Mouse (Mus musculus) neural tube, embryonic 13.5 days (tissue): Measurements from ENCODE around the gene Cngb1. TPM values are rescaled to one million over a fixed set of nuclear protein-coding genes. Genes with fewer than 3 reads are reported as not detected.

Source experiments
- ATAC-seq: fragments of 200-750 bp; cut with Nextera tagmentation; 2 replicates; pipeline ENCODE4 v1.8.0; 2017; ENCODE audit warnings: low read depth, mild to moderate bottlenecking, moderate TSS enrichment, moderate library complexity
- H3K27ac ChIP-seq: fragments of 300-500 bp; sonication (generic); replicated peaks from 2 replicates; pipeline ENCODE4 v1.5.1; 2015; ENCODE audit warnings: moderate library complexity, mild to moderate bottlenecking, inconsistent platforms
- H3K27me3 ChIP-seq: fragments of 300-500 bp; sonication (generic); 2 replicates; pipeline ENCODE4 v1.6.1; 2015; ENCODE audit warnings: mild to moderate bottlenecking, inconsistent platforms
- H3K36me3 ChIP-seq: fragments of 300-500 bp; sonication (generic); 2 replicates; pipeline ENCODE4 v1.6.1; 2015; ENCODE audit warnings: mild to moderate bottlenecking, inconsistent platforms
- H3K4me1 ChIP-seq: fragments of 300-500 bp; sonication (generic); replicated peaks from 2 replicates; pipeline ENCODE4 v1.6.1; 2015; ENCODE audit warnings: inconsistent platforms
- H3K4me2 ChIP-seq: fragments of 300-500 bp; sonication (generic); 2 replicates; pipeline ENCODE4 v1.6.1; 2015; ENCODE audit warnings: inconsistent platforms, mild to moderate bottlenecking, moderate library complexity
- H3K4me3 ChIP-seq: fragments of 300-500 bp; sonication (generic); 2 replicates; pipeline ENCODE4 v1.5.1; 2015; ENCODE audit warnings: mild to moderate bottlenecking, inconsistent platforms
- H3K9ac ChIP-seq: fragments of 300-500 bp; sonication (generic); 2 replicates; pipeline ENCODE4 v1.6.1; 2015; ENCODE audit warnings: moderate library complexity, mild to moderate bottlenecking, inconsistent platforms
- H3K9me3 ChIP-seq: fragments of 300-500 bp; sonication (generic); 2 replicates; pipeline ENCODE4 v1.6.1; 2016; ENCODE audit warnings: inconsistent platforms
- whole genome bisulfite sequencing: fragments of 180-500 bp; shearing (Covaris S2); methylation state at CpG from one replicate; pipeline ENCODE4 v1.1.7; 2015; 5-methylcytosine and 5-hydroxymethylcytosine counted together
- polyA plus RNA-seq: library from polyadenylated mRNA; unstranded; fragments of >200 nt; fragmentation: Nextera tagmentation; extraction: Ambion mirVana; gene quantifications from 2 replicates; pipeline ENCODE4 v1.2.1, GENCODE M21; 2015

Cngb1 gene
- polyA plus RNA-seq, result 0.39 and 0.82 TPM in 2 replicates

GRCm38 (mm10) chr8:95306431-95306830 is at the start of gene Cngb1:
Gene Cngb1 (minus strand): TSS chr8:95306585.
- Histone ChIP-seq H3K27me3 (no peaks in the 10 kb centered on the region), H3K4me1 (peaks cover 13% of the 10 kb centered on the region), H3K36me3 (no peaks in the 10 kb centered on the region), H3K4me2 (no peak within 1 kb of the TSS), H3K9me3 (no peaks in the 10 kb centered on the region), H3K27ac (no peak within 1 kb of the TSS), H3K4me3 (no peak within 1 kb of the TSS), H3K9ac (no peak within 1 kb of the TSS)
- ATAC-seq, result no peak
- WGBS, result 55% methylated on average over 6 of the region's 6 CpGs

GRCm38 (mm10) chr8:95354606-95355005 is 48.2 kb upstream of the Cngb1 start:
- Histone ChIP-seq H3K27me3 (peaks cover 4% of the 10 kb centered on the region; the same call in 1 of the 2 replicates), H3K4me3 (peak overlapping the region; percentile 75; the same call in 1 of the 2 replicates)

GRCm38 (mm10) chr8:95352871-95353866 is 46.8 kb upstream of the Cngb1 start:
- peak; percentile 36 for ATAC-seq
- Histone ChIP-seq H3K9me3 (no peaks in the 10 kb centered on the region), H3K4me1 (peaks cover 72% of the 10 kb centered on the region), H3K9ac (peak overlapping the region; percentile 92), H3K4me3 (peak overlapping the region; percentile 75), H3K4me2 (peak overlapping the region; percentile 80), H3K27me3 (peaks cover 4% of the 10 kb centered on the region; the same call in 1 of the 2 replicates), H3K27ac (peak overlapping the region; percentile 89), H3K36me3 (no peaks in the 10 kb centered on the region)
- WGBS, result 2% methylated on average over 62 of the region's 62 CpGs

More at GRCm38 (mm10) chr8:95354606-95355005, 48.2 kb upstream of the Cngb1 start:
- no peak for ATAC-seq
- Histone ChIP-seq H3K9ac (peak overlapping the region; percentile 92; the same call in 1 of the 2 replicates), H3K4me2 (peak overlapping the region; percentile 80), H3K36me3 (no peaks in the 10 kb centered on the region), H3K4me1 (peaks cover 72% of the 10 kb centered on the region), H3K27ac (no peak overlapping the region), H3K9me3 (no peaks in the 10 kb centered on the region)
- 90% methylated on average over 2 of the region's 2 CpGs for WGBS

- H3K9ac ChIP-seq, result peak within 1 kb of the TSS; percentile 92
- peak within 1 kb of the TSS; percentile 89 for H3K27ac ChIP-seq
- under 1% methylated on average over 79 of the region's 80 CpGs for WGBS
- no peaks in the 10 kb centered on the region for H3K9me3 ChIP-seq
- H3K27me3 ChIP-seq, result peaks cover 4% of the 10 kb centered on the region; the same call in 1 of the 2 replicates
- peaks cover 75% of the 10 kb centered on the region for H3K4me1 ChIP-seq
- peak within 1 kb of the TSS; percentile 80 for H3K4me2 ChIP-seq
- H3K36me3 ChIP-seq, result no peaks in the 10 kb centered on the region
- peak within 1 kb of the TSS; percentile 75 for H3K4me3 ChIP-seq
- ATAC-seq, result peak; percentile 69
These were observed 45.9 kb upstream of the Cngb1 start, which contains the start of gene Mmp15 for GRCm38 (mm10) chr8:95352151-95352870. Gene Mmp15 (plus strand): TSS chr8:95352268.

- Histone ChIP-seq H3K4me3 (peak overlapping the region; percentile 75), H3K4me2 (peak overlapping the region; percentile 80), H3K27ac (no peak overlapping the region), H3K9ac (peak overlapping the region; percentile 92), H3K9me3 (no peaks in the 10 kb centered on the region), H3K4me1 (peaks cover 72% of the 10 kb centered on the region), H3K36me3 (no peaks in the 10 kb centered on the region), H3K27me3 (peaks cover 4% of the 10 kb centered on the region; the same call in 1 of the 2 replicates)
- 2% methylated on average over 15 of the region's 15 CpGs for WGBS
- ATAC-seq, result peak; percentile 30; the same call in 1 of the 2 replicates
These were observed 45.1 kb upstream of the Cngb1 start for GRCm38 (mm10) chr8:95351461-95351860.

GRCm38 (mm10) chr8:95348811-95349630 is 42.6 kb upstream of the Cngb1 start:
- Histone ChIP-seq H3K36me3 (peaks cover 7% of the 10 kb centered on the region), H3K27me3 (peaks cover 4% of the 10 kb centered on the region; the same call in 1 of the 2 replicates), H3K4me1 (peaks cover 48% of the 10 kb centered on the region), H3K4me2 (peak overlapping the region; percentile 18), H3K27ac (peak overlapping the region; percentile 34), H3K4me3 (no peak overlapping the region), H3K9me3 (no peaks in the 10 kb centered on the region), H3K9ac (no peak overlapping the region)
- 41% methylated on average over 19 of the region's 19 CpGs for WGBS
- 0 out of 2 replicates have a peak, but pooled peaks have one; percentile 18 for ATAC-seq

GRCm38 (mm10) chr8:95348356-95348755 is 42.0 kb upstream of the Cngb1 start:
- ATAC-seq, result no peak
- Histone ChIP-seq H3K27ac (peak overlapping the region; percentile 19; the same call in 1 of the 2 replicates), H3K4me3 (no peak overlapping the region), H3K9ac (no peak overlapping the region), H3K27me3 (peaks cover 4% of the 10 kb centered on the region; the same call in 1 of the 2 replicates), H3K4me2 (no peak overlapping the region), H3K9me3 (no peaks in the 10 kb centered on the region), H3K4me1 (peaks cover 41% of the 10 kb centered on the region), H3K36me3 (peaks cover 13% of the 10 kb centered on the region)
- 92% methylated on average over 2 of the region's 2 CpGs for WGBS

- WGBS, result 15% methylated on average over 8 of the region's 8 CpGs
- H3K27me3 ChIP-seq, result peaks cover 4% of the 10 kb centered on the region; the same call in 1 of the 2 replicates
- H3K36me3 ChIP-seq, result peaks cover 25% of the 10 kb centered on the region
- no peak overlapping the region for H3K4me2 ChIP-seq
- H3K9ac ChIP-seq, result no peak overlapping the region
- no peak overlapping the region for H3K4me3 ChIP-seq
- ATAC-seq, result peak; percentile 40; the same call in 1 of the 2 replicates
- no peaks in the 10 kb centered on the region for H3K9me3 ChIP-seq
- H3K27ac ChIP-seq, result no peak overlapping the region
- peaks cover 39% of the 10 kb centered on the region for H3K4me1 ChIP-seq
These were observed 40.5 kb upstream of the Cngb1 start for GRCm38 (mm10) chr8:95346643-95347545.

- Histone ChIP-seq H3K27me3 (no peaks in the 10 kb centered on the region), H3K4me3 (no peak overlapping the region), H3K9me3 (no peaks in the 10 kb centered on the region), H3K36me3 (peaks cover 46% of the 10 kb centered on the region), H3K9ac (no peak overlapping the region), H3K27ac (no peak overlapping the region), H3K4me2 (no peak overlapping the region), H3K4me1 (peaks cover 26% of the 10 kb centered on the region)
- 66% methylated on average over 6 of the region's 6 CpGs for WGBS
- no peak for ATAC-seq
These were observed 38.3 kb upstream of the Cngb1 start for GRCm38 (mm10) chr8:95344668-95345067.

GRCm38 (mm10) chr8:95341721-95342120 is 35.3 kb upstream of the Cngb1 start:
- Histone ChIP-seq H3K27ac (no peak overlapping the region), H3K9ac (0 out of 2 replicates have a peak overlapping the region, but pooled peaks have one; percentile 26), H3K36me3 (peaks cover 64% of the 10 kb centered on the region), H3K4me2 (no peak overlapping the region), H3K9me3 (no peaks in the 10 kb centered on the region), H3K4me1 (peaks cover under 1% of the 10 kb centered on the region; the same call in 1 of the 2 replicates), H3K4me3 (no peak overlapping the region), H3K27me3 (no peaks in the 10 kb centered on the region)
- no peak for ATAC-seq
- 75% methylated on average over 5 of the region's 5 CpGs for WGBS
